Mouse (Mus musculus) thymus, postnatal 10 days (tissue): ENCODE measurements around the gene Mdh2.

ENCODE experiments used
- DNase-seq, 2 experiments: peaks; one replicate each; pipeline ENCODE4 v3.0.0; 2021; ENCODE audit warnings: low spot score in 2 of 2

The Mdh2 gene

GRCm38 (mm10) chr5:135778471-135779445, at the start of gene Mdh2:
Mdh2 (plus strand) TSS chr5:135778480.
- DNase-seq: peak; percentile 99

GRCm38 (mm10) chr5:135729351-135729750, 48.9 kb upstream of the Mdh2 start:
- no peak for DNase-seq

- DNase-seq: no peak
Observed at GRCm38 (mm10) chr5:135730278-135730677, 48.0 kb upstream of the Mdh2 start.

GRCm38 (mm10) chr5:135730916-135731315, 47.4 kb upstream of the Mdh2 start:
- DNase-seq: no peak

- no peak for DNase-seq
Observed at GRCm38 (mm10) chr5:135731322-135731721, 47.0 kb upstream of the Mdh2 start.

GRCm38 (mm10) chr5:135733071-135733470, 45.2 kb upstream of the Mdh2 start:
- no peak for DNase-seq

GRCm38 (mm10) chr5:135734057-135734680, 44.1 kb upstream of the Mdh2 start:
- DNase-seq: no peak

- DNase-seq: no peak
Observed at GRCm38 (mm10) chr5:135735741-135736140, 42.5 kb upstream of the Mdh2 start.

- DNase-seq: no peak
Observed at GRCm38 (mm10) chr5:135736544-135736943, 41.7 kb upstream of the Mdh2 start.

GRCm38 (mm10) chr5:135737154-135737553, 41.1 kb upstream of the Mdh2 start:
- DNase-seq: peak in 1 of 2 experiments; percentile 19

- DNase-seq: no peak
Observed at GRCm38 (mm10) chr5:135738266-135738665, 40.0 kb upstream of the Mdh2 start.

- no peak for DNase-seq
Observed at GRCm38 (mm10) chr5:135742156-135742555, 36.1 kb upstream of the Mdh2 start.

- DNase-seq: no peak
Observed at GRCm38 (mm10) chr5:135742941-135743740, 35.1 kb upstream of the Mdh2 start.

GRCm38 (mm10) chr5:135743741-135744609, 34.3 kb upstream of the Mdh2 start, which contains the start of gene Tmem120a:
Tmem120a (minus strand) TSS chr5:135744448.
- peak; percentile 86 to 91 for DNase-seq

- DNase-seq: no peak
Observed at GRCm38 (mm10) chr5:135744742-135745141, 33.5 kb upstream of the Mdh2 start.

- no peak for DNase-seq
Observed at GRCm38 (mm10) chr5:135751041-135751440, 27.2 kb upstream of the Mdh2 start.

GRCm38 (mm10) chr5:135751595-135751994, 26.7 kb upstream of the Mdh2 start:
- no peak for DNase-seq

GRCm38 (mm10) chr5:135761881-135762280, 16.4 kb upstream of the Mdh2 start:
- DNase-seq: no peak

GRCm38 (mm10) chr5:135763526-135763925, 14.8 kb upstream of the Mdh2 start:
- DNase-seq: peak; percentile 20 to 74

- DNase-seq: no peak
Observed at GRCm38 (mm10) chr5:135764971-135765370, 13.3 kb upstream of the Mdh2 start.

GRCm38 (mm10) chr5:135772519-135772918, 5.8 kb upstream of the Mdh2 start:
- DNase-seq: no peak
